Mouse (Mus musculus): ENCODE measurements around the gene Tbc1d10c. TPM values are rescaled to one million over a fixed set of nuclear protein-coding genes. Genes with fewer than 3 reads are reported as not detected.

The Tbc1d10c gene
- polyA plus RNA-seq, 1 experiment, result 0.98 TPM

DNA sequence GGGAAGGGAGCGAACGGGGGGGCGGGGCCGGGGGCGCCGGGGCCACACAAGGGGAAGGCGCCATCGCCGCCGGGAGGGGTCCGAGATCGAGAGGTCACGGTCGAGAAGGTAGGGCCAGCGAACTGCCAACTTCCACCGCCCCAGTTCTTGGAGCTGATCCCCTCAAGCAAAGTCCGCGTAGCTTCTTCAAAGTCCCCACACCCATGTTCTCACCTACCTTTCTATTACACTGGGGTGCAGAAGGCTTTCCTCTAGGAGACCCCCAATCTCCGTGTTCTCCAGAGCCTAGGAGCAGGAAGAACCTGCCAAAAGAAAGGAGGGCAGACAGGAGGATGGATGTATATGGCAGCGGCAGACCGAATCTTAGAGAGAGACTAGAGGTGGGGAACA is 24.4 kb upstream of the Tbc1d10c start:
- no peaks in the 10 kb centered on the region; the same call in 1 of the 2 replicates for H3K27me3 ChIP-seq (ENCODE audit: control insufficient read depth, insufficient read depth, low read length)
- TF ChIP-seq POLR2A (IDR thresholded peaks at IDR 0.05; ENCODE audit: control insufficient read depth, low read depth, low read length) (no peak), CTCF (IDR thresholded peaks at IDR 0.05; ENCODE audit: control insufficient read depth, insufficient read depth, insufficient replicate concordance, low read depth, low read length) (no peak)
- no peaks in the 10 kb centered on the region for H3K36me3 ChIP-seq (ENCODE audit: control insufficient read depth, insufficient read depth, low read length)
- peaks cover 21% of the 10 kb centered on the region for H3K4me1 ChIP-seq (ENCODE audit: control insufficient read depth, insufficient read depth, low read length)
- H3K27ac ChIP-seq (ENCODE audit: control insufficient read depth, insufficient read depth, low read depth, low read length), result no peak overlapping the region
- H3K4me3 ChIP-seq (ENCODE audit: control insufficient read depth, low read depth, low read length), result peak overlapping the region; percentile 61

DNA sequence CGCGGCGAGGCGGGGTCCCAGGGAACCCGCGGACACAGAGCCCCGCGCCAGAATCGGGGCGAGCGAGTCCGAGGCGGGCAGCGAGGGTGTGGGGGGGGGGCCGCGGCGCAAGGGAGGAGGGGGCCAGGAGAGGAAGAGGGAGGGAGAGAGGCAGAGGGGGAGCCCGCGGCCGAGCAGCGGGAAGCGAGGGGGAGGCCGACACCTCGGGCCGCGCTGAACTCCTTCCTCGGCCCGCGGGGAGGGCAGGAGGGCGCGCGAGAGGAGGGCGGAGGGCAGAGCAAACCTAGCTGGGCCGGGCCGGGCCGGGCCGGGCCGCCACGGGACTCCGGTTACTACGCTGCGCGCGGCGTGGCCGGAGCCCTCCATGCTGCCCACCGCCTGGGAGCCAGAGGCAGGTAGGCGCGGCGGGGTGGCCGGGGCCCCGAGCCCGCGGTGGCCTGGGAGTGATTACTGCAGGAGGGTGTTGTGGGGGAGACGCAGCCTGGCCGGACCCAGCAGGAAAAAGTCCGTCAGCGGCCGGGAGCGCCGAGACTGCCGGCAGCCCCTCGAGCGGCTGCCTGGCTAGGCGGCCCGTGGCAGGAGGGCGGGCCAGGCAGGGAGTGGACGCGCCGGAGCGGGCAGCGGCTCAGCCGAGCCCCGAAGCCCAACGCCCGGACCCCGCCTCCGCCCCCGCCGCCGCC is 23.8 kb upstream of the Tbc1d10c start:
- no peaks in the 10 kb centered on the region for H3K36me3 ChIP-seq (ENCODE audit: control insufficient read depth, insufficient read depth, low read length)

DNA sequence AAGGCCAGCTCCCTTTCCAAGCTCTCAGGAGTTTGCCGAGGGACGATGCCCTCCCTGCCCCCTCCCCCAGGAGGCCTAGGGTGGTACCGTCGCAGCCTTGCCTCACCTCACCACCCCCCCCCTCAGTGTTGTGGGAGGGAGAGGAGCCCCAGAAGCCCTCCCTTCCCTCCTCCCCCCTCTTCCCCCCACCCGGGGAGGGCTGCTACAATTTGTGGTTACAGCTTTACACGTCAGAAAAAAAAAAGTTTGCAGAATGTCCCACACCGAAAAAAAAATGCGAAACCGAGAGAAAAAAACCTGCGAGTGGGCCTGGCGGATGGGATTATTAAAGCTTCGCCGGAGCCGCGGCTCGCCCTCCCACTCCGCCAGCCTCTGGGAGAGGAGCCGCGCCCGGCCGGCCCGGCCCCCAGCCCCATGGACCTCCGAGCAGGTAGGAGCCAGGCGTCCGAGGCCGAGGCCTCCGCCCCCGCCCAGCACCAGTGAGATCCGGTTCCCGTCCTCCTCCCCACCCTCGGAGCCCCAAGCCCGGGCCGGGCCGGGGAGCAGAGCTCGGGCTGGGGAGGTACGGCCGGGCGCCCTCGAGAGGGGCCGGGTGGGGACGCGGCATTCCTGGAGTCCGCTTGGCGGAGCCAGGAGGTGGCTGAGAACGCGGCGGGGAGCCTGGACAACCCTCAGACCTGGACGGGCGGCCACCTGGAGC is 23.1 kb upstream of the Tbc1d10c start, which contains the start of the genes Clcf1 and AC109138.7:
Gene Clcf1 (plus strand): TSS at position 168 of the 700 bp plus-strand sequence.
Gene AC109138.7 (plus strand): TSS at position 287 of the 700 bp plus-strand sequence.
- Histone ChIP-seq H3K27me3 (ENCODE audit: control insufficient read depth, insufficient read depth, low read length) (no peaks in the 10 kb centered on the region; the same call in 1 of the 2 replicates), H3K4me3 (ENCODE audit: control insufficient read depth, low read depth, low read length) (peak within 1 kb of the TSS; percentile 79), H3K36me3 (ENCODE audit: control insufficient read depth, insufficient read depth, low read length) (no peaks in the 10 kb centered on the region), H3K27ac (ENCODE audit: control insufficient read depth, insufficient read depth, low read depth, low read length) (no peak within 1 kb of the TSS), H3K4me1 (ENCODE audit: control insufficient read depth, insufficient read depth, low read length) (peaks cover 21% of the 10 kb centered on the region)
- TF ChIP-seq CTCF (IDR thresholded peaks at IDR 0.05; ENCODE audit: control insufficient read depth, insufficient read depth, insufficient replicate concordance, low read depth, low read length), result no peak
- no peak for TF ChIP-seq POLR2A (IDR thresholded peaks at IDR 0.05; ENCODE audit: control insufficient read depth, low read depth, low read length)

More for the DNA sequence above, 23.8 kb upstream of the Tbc1d10c start:
- Histone ChIP-seq H3K4me1 (ENCODE audit: control insufficient read depth, insufficient read depth, low read length) (peaks cover 21% of the 10 kb centered on the region), H3K27me3 (ENCODE audit: control insufficient read depth, insufficient read depth, low read length) (no peaks in the 10 kb centered on the region; the same call in 1 of the 2 replicates), H3K27ac (ENCODE audit: control insufficient read depth, insufficient read depth, low read depth, low read length) (no peak overlapping the region), H3K4me3 (ENCODE audit: control insufficient read depth, low read depth, low read length) (peak overlapping the region; percentile 79)
- TF ChIP-seq POLR2A (IDR thresholded peaks at IDR 0.05; ENCODE audit: control insufficient read depth, low read depth, low read length), result no peak
- no peak for TF ChIP-seq CTCF (IDR thresholded peaks at IDR 0.05; ENCODE audit: control insufficient read depth, insufficient read depth, insufficient replicate concordance, low read depth, low read length)

GRCm38 (mm10) chr19:4213524-4213974 is 22.5 kb upstream of the Tbc1d10c start:
- Histone ChIP-seq H3K27me3 (ENCODE audit: control insufficient read depth, insufficient read depth, low read length) (no peaks in the 10 kb centered on the region; the same call in 1 of the 2 replicates), H3K4me3 (ENCODE audit: control insufficient read depth, low read depth, low read length) (peak overlapping the region; percentile 17; the same call in 1 of the 2 replicates), H3K4me1 (ENCODE audit: control insufficient read depth, insufficient read depth, low read length) (peaks cover 24% of the 10 kb centered on the region), H3K36me3 (ENCODE audit: control insufficient read depth, insufficient read depth, low read length) (no peaks in the 10 kb centered on the region), H3K27ac (ENCODE audit: control insufficient read depth, insufficient read depth, low read depth, low read length) (no peak overlapping the region)
- TF ChIP-seq POLR2A (IDR thresholded peaks at IDR 0.05; ENCODE audit: control insufficient read depth, low read depth, low read length) (no peak), CTCF (IDR thresholded peaks at IDR 0.05; ENCODE audit: control insufficient read depth, insufficient read depth, insufficient replicate concordance, low read depth, low read length) (no peak)

GRCm38 (mm10) chr19:4211891-4212588 is 21.0 kb upstream of the Tbc1d10c start:
- no peak overlapping the region for H3K27ac ChIP-seq (ENCODE audit: control insufficient read depth, insufficient read depth, low read depth, low read length)
- no peaks in the 10 kb centered on the region for H3K36me3 ChIP-seq (ENCODE audit: control insufficient read depth, insufficient read depth, low read length)
- peaks cover 24% of the 10 kb centered on the region for H3K4me1 ChIP-seq (ENCODE audit: control insufficient read depth, insufficient read depth, low read length)
- no peak for TF ChIP-seq POLR2A (IDR thresholded peaks at IDR 0.05; ENCODE audit: control insufficient read depth, low read depth, low read length)
- TF ChIP-seq CTCF (IDR thresholded peaks at IDR 0.05; ENCODE audit: control insufficient read depth, insufficient read depth, insufficient replicate concordance, low read depth, low read length), result no peak
- H3K27me3 ChIP-seq (ENCODE audit: control insufficient read depth, insufficient read depth, low read length), result no peaks in the 10 kb centered on the region; the same call in 1 of the 2 replicates
- no peak overlapping the region for H3K4me3 ChIP-seq (ENCODE audit: control insufficient read depth, low read depth, low read length)

GRCm38 (mm10) chr19:4208563-4208962 is 17.5 kb upstream of the Tbc1d10c start:
- no peak for TF ChIP-seq CTCF (IDR thresholded peaks at IDR 0.05; ENCODE audit: control insufficient read depth, insufficient read depth, insufficient replicate concordance, low read depth, low read length)
- no peak for TF ChIP-seq POLR2A (IDR thresholded peaks at IDR 0.05; ENCODE audit: control insufficient read depth, low read depth, low read length)
- no peak overlapping the region for H3K27ac ChIP-seq (ENCODE audit: control insufficient read depth, insufficient read depth, low read depth, low read length)
- no peaks in the 10 kb centered on the region for H3K27me3 ChIP-seq (ENCODE audit: control insufficient read depth, insufficient read depth, low read length)

More at GRCm38 (mm10) chr19:4208563-4208962, 17.5 kb upstream of the Tbc1d10c start:
- no peaks in the 10 kb centered on the region for H3K36me3 ChIP-seq (ENCODE audit: control insufficient read depth, insufficient read depth, low read length)
- H3K4me1 ChIP-seq (ENCODE audit: control insufficient read depth, insufficient read depth, low read length), result peaks cover 8% of the 10 kb centered on the region
- H3K4me3 ChIP-seq (ENCODE audit: control insufficient read depth, low read depth, low read length), result peak overlapping the region; percentile 63
